Mouse (Mus musculus) testis, adult 2 months (tissue): Measurements from ENCODE around the gene Cavin2.

Experiments
- CTCF ChIP-seq: fragments of 200-500 bp; IDR thresholded peaks from 2 replicates; pipeline ENCODE4 v1.5.1; 2012; ENCODE audit warnings: low read depth, mild to moderate bottlenecking, inconsistent platforms, low read length, moderate library complexity; ENCODE audit not compliant: control insufficient read depth, insufficient read depth, insufficient replicate concordance
- POLR2A ChIP-seq: fragments of 200-500 bp; IDR thresholded peaks from 2 replicates; pipeline ENCODE4 v1.6.1; 2012; ENCODE audit warnings: low read depth, mild to moderate bottlenecking, inconsistent platforms, low read length, moderate library complexity; ENCODE audit not compliant: control insufficient read depth

DNA sequence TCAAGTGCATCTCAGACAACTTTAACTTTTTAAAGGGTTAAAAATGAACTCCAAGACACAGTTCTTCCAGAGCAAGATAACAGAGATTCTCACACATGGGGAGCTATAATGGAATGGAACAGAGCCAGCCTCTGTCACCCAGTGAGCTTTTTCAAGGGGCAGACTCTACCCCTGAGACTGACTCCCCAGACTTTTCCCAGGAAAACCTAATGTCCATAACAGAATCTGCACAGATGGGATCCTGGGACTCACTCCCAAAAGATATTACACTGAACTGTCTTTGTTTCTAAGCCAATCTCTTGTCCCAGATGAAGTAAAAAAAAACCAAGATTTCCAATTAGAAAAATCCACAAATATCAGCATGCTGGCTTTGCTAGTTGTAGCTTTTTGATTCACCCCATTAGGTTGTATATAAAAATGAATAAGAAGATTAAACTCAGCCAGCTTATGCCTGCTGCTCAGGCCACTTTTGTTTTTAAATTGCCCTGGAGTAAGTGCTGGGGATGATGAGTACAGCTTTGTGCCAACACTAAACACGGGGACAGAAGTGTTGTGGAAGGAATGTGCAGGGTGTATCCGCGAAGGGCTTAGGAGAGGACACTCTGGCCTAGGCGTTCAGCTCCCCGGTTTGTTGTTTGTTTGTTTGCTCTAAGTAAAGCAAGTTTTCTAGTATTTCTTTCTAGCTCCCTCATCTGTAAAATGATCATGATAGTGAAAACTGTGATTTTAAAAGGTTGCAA, 18.6 kb upstream of the Cavin2 start:
- TF ChIP-seq POLR2A (no peak), CTCF (no peak)
